Mouse (Mus musculus) liver, embryonic 11.5 days (tissue): ENCODE data around the gene Nkx6-2. TPM values are rescaled to one million over a fixed set of nuclear protein-coding genes. Genes with fewer than 3 reads are reported as not detected.

ENCODE experiments used
- ATAC-seq: fragments of 200-750 bp; cut with Nextera tagmentation; replicated peaks from 2 replicates; pipeline ENCODE4 v1.8.0; 2017; ENCODE audit warnings: moderate number of reproducible peaks, mild to moderate bottlenecking, moderate TSS enrichment, moderate library complexity; ENCODE audit not compliant: low FRiP score
- DNase-seq: peaks from one replicate; pipeline ENCODE4 v3.0.0-alpha.2; 2017; ENCODE audit warnings: low spot score
- H3K27ac ChIP-seq: fragments of 300-500 bp; sonication (generic); 2 replicates; pipeline ENCODE4 v1.5.1; 2014; ENCODE audit warnings: mild to moderate bottlenecking, low read depth, low read length, control low read depth
- H3K27me3 ChIP-seq: fragments of 300-500 bp; sonication (generic); replicated peaks from 2 replicates; pipeline ENCODE4 v1.6.1; 2014; ENCODE audit warnings: low read length, mixed read lengths; ENCODE audit not compliant: control insufficient read depth, insufficient read depth
- H3K36me3 ChIP-seq: fragments of 300-500 bp; sonication (generic); 2 replicates; pipeline ENCODE4 v1.6.1; 2014; ENCODE audit warnings: mild to moderate bottlenecking, low read length, moderate library complexity, mixed read lengths; ENCODE audit not compliant: control insufficient read depth, insufficient read depth
- H3K4me1 ChIP-seq: fragments of 300-500 bp; sonication (generic); replicated peaks from 2 replicates; pipeline ENCODE4 v1.6.1; 2014; ENCODE audit warnings: low read length, mixed read lengths; ENCODE audit not compliant: control insufficient read depth, insufficient read depth
- H3K4me2 ChIP-seq: fragments of 300-500 bp; sonication (generic); 2 replicates; pipeline ENCODE4 v1.6.1; 2014; ENCODE audit warnings: mild to moderate bottlenecking, control low read depth, moderate library complexity
- H3K4me3 ChIP-seq: fragments of 300-500 bp; sonication (generic); 2 replicates; pipeline ENCODE4 v1.5.1; 2014; ENCODE audit warnings: low read depth, low read length, control low read depth
- H3K9ac ChIP-seq: fragments of 300-500 bp; sonication (generic); 2 replicates; pipeline ENCODE4 v1.6.1; 2014; ENCODE audit warnings: low read depth, low read length, control low read depth
- H3K9me3 ChIP-seq: fragments of 300-500 bp; sonication (generic); 2 replicates; pipeline ENCODE4 v1.6.1; 2016; ENCODE audit warnings: low read length, inconsistent platforms, mixed read lengths; ENCODE audit not compliant: control insufficient read depth
- WGBS: fragments of 180-500 bp; shearing (Covaris S2); extraction: QIAGEN DNeasy Blood & Tissue Kit; methylation state at CpG from one replicate; pipeline ENCODE4 v1.1.7; 2014; 5-methylcytosine and 5-hydroxymethylcytosine counted together
- polyA plus RNA-seq: library from polyadenylated mRNA; unstranded; fragments of >200 nt; fragmentation: Nextera tagmentation; extraction: Ambion mirVana; gene quantifications from 2 replicates; pipeline ENCODE4 v1.2.1, GENCODE M21; 2014

The Nkx6-2 gene
- polyA plus RNA-seq, 1 experiment from 2014 or later, result 0.56 TPM

GRCm38 (mm10) chr7:139556746-139557526 is 25.7 kb downstream of the Nkx6-2 start:
- ATAC-seq, result no peak
- no peaks in the 10 kb centered on the region for H3K27me3 ChIP-seq
- DNase-seq, result no peak
- H3K4me1 ChIP-seq, result no peaks in the 10 kb centered on the region
- H3K36me3 ChIP-seq, result no peaks in the 10 kb centered on the region
- no peaks in the 10 kb centered on the region for H3K9me3 ChIP-seq
- 60% methylated on average over 10 of the region's 10 CpGs for WGBS
- H3K9ac ChIP-seq, result no peak overlapping the region
- H3K4me3 ChIP-seq, result no peak overlapping the region
- no peak overlapping the region for H3K27ac ChIP-seq
- H3K4me2 ChIP-seq, result no peak overlapping the region

DNA sequence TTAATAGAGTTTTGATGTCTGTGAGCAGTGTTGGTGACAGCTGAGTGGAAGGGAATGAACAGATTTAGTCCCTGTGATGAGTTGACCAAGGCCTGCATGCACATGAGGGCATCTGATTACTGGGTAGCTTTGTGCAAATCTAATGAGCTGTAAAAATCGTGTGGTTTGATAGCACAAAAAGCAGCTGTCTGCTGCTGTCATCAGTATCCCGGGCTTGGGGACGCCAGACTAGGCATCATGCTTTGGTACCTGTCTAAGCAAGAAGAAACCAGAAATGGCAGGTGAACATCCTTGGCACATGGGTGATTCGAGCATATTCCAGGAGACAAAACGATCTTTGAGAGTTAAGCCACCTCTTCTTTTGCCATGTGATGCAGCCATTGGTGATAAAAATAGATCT is 26.3 kb downstream of the Nkx6-2 start:
- ATAC-seq, result no peak

GRCm38 (mm10) chr7:139551519-139551918 is 31.1 kb downstream of the Nkx6-2 start:
- H3K4me3 ChIP-seq, result no peak overlapping the region
- no peaks in the 10 kb centered on the region for H3K36me3 ChIP-seq
- no peaks in the 10 kb centered on the region for H3K9me3 ChIP-seq
- DNase-seq, result no peak
- no peaks in the 10 kb centered on the region for H3K4me1 ChIP-seq
- ATAC-seq, result no peak
- no peak overlapping the region for H3K4me2 ChIP-seq
- no peak overlapping the region for H3K27ac ChIP-seq
- no peak overlapping the region for H3K9ac ChIP-seq
- WGBS, result 88% methylated on average over 2 of the region's 2 CpGs
- no peaks in the 10 kb centered on the region for H3K27me3 ChIP-seq

More for the DNA sequence above, 26.3 kb downstream of the Nkx6-2 start:
- no peak overlapping the region for H3K4me3 ChIP-seq
- H3K27ac ChIP-seq, result no peak overlapping the region
- no peaks in the 10 kb centered on the region for H3K36me3 ChIP-seq
- H3K9ac ChIP-seq, result no peak overlapping the region
- no peaks in the 10 kb centered on the region for H3K27me3 ChIP-seq
- WGBS, result 73% methylated on average over 5 of the region's 5 CpGs
- no peak for DNase-seq
- H3K9me3 ChIP-seq, result no peaks in the 10 kb centered on the region
- no peaks in the 10 kb centered on the region for H3K4me1 ChIP-seq
- H3K4me2 ChIP-seq, result no peak overlapping the region

DNA sequence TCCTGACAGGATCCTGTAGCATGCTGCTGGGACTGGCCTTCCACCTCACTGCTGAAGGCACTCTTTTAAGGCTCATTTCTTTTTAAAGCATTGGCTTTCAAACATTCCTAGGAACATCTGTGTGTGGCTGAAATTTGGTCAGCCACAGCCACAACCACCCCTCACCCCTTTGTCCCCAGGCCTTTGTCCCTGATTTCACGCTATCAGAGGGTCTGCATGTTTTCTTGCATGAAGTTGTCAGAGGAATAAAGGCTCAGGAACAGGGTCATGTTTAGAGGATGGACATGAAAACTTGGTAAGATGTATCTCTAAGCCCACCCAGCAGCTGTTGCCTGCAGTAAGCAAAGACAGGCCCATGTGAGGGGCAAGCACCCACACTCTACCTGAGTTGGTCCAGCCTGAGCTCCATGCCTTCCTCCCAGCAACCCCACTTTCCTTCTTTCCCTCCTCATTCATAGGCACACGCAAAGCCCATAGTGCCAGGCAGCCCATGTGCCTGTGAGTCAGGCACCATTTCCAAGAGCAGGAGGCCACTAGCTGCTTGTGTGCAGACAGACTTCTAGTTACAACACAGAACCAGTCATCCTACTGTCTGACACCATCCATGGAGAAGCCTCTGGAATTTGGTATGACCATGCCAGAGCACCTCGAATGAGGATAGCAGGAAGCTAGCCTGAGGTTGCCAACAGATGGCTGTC is 32.4 kb downstream of the Nkx6-2 start:
- Histone ChIP-seq H3K9me3 (no peaks in the 10 kb centered on the region), H3K9ac (no peak overlapping the region), H3K4me2 (no peak overlapping the region), H3K36me3 (no peaks in the 10 kb centered on the region), H3K4me1 (no peaks in the 10 kb centered on the region), H3K27ac (no peak overlapping the region), H3K27me3 (no peaks in the 10 kb centered on the region), H3K4me3 (no peak overlapping the region)
- WGBS, result 85% methylated on average over 3 of the region's 3 CpGs
- no peak for ATAC-seq
- DNase-seq, result no peak

GRCm38 (mm10) chr7:139547325-139547724 is 35.3 kb downstream of the Nkx6-2 start:
- Histone ChIP-seq H3K4me1 (no peaks in the 10 kb centered on the region), H3K27me3 (no peaks in the 10 kb centered on the region), H3K36me3 (no peaks in the 10 kb centered on the region), H3K9me3 (no peaks in the 10 kb centered on the region), H3K27ac (no peak overlapping the region), H3K4me3 (no peak overlapping the region), H3K4me2 (no peak overlapping the region), H3K9ac (no peak overlapping the region)
- WGBS, result 76% methylated on average over 2 of the region's 2 CpGs
- ATAC-seq (no peak), DNase-seq (no peak)

DNA sequence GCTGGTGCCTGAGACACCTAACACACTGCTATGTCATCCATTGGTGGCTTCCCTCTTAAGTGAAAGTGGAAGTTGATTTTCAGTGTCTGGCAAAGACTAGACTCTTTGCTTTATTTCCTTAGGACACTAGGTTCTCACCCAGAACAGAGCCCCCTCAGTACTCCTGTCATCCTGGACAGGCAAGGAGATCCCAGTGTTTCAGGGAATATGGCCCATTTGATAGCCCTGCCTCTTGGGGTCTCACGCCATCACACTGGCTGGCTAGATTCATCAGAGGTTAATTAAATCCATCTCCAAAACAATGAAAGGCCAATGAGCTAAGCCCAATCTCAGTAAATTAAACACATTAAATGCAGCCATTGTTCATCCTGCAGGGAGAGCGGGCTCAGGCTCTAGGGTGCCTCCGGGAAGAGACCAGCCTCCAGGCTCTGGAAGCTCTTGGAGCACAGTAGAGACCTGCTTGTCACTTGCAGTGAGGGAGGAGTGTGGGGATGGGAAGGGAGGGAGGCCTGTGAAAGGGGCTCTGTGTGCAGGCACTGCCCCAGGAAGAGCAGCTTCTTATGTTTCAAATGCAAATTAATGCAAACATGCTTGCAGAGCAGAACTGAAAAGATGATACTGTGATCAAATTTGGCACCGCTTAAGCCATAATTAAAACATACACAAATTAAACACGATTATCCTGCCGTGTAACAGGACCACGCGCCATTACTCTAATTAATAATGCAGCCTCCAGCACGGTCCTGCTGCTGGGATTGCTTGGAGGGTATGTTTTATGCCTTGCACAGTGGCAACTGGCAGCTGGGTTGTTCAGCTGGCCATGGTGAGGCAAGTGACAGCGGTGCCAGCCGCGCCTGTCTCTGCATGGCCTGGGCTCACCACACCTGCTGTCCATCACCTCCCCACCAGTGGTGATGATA is 37.6 kb downstream of the Nkx6-2 start:
- no peaks in the 10 kb centered on the region for H3K27me3 ChIP-seq
- H3K4me3 ChIP-seq, result no peak overlapping the region
- H3K9me3 ChIP-seq, result no peaks in the 10 kb centered on the region
- DNase-seq (no peak), ATAC-seq (no peak)
- no peak overlapping the region for H3K9ac ChIP-seq
- H3K27ac ChIP-seq, result no peak overlapping the region
- no peaks in the 10 kb centered on the region for H3K36me3 ChIP-seq
- no peak overlapping the region for H3K4me2 ChIP-seq
- 88% methylated on average over 12 of the region's 12 CpGs for WGBS
- H3K4me1 ChIP-seq, result no peaks in the 10 kb centered on the region

DNA sequence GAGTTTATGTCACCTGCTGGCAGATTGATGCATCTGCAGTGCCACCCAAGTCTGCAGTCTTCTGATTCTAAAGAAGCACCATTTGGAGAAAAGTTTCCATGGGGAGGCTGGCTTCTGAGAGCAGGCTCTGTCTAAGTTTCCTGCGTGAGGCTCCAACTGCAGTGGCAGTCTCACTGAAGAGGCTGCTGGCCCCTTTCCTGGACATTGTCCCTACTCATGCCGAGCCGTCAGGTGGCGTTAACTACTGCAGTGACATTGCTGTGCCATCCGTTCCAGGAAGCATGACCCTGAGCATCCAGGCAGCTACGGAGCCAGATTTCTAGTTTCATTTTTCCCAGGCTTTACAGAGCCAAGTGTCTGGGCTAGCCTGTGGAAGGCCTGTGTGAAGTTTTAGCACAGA is 41.2 kb downstream of the Nkx6-2 start:
- no peak for ATAC-seq
- Histone ChIP-seq H3K36me3 (no peaks in the 10 kb centered on the region), H3K4me1 (no peaks in the 10 kb centered on the region), H3K4me2 (no peak overlapping the region), H3K9ac (no peak overlapping the region), H3K4me3 (no peak overlapping the region), H3K9me3 (no peaks in the 10 kb centered on the region), H3K27me3 (no peaks in the 10 kb centered on the region), H3K27ac (no peak overlapping the region)
- no peak for DNase-seq
- WGBS, result 88% methylated on average over 6 of the region's 6 CpGs

DNA sequence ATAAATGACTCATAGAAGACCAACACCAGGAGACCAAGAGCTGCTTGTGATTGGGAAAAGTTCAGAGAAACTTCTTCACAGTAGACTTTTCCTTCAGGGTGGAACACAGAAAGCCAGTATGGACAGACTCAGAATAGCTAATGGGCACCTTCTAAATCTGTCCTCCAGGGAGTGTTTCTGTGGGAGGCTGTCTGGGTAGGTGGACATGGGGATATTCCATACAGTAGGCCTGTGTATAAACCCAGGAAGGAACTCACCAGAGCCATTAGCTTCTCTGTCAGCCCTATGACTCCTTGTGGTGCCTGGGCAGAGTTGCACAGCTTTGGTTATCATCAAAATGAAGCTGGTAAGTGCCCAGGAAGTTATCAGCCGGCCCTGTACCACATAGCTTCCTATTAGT is 42.0 kb downstream of the Nkx6-2 start:
- H3K27ac ChIP-seq, result no peak overlapping the region
- H3K36me3 ChIP-seq, result no peaks in the 10 kb centered on the region
- no peak overlapping the region for H3K4me2 ChIP-seq
- H3K9me3 ChIP-seq, result no peaks in the 10 kb centered on the region
- H3K9ac ChIP-seq, result no peak overlapping the region
- H3K4me1 ChIP-seq, result no peaks in the 10 kb centered on the region
- 50% methylated on average over 1 of the region's 1 CpGs for WGBS
- H3K4me3 ChIP-seq, result no peak overlapping the region
- DNase-seq (no peak), ATAC-seq (no peak)
- H3K27me3 ChIP-seq, result no peaks in the 10 kb centered on the region
